Mouse (Mus musculus): ENCODE measurements around the gene Gadd45a. TPM values are rescaled to one million over a fixed set of nuclear protein-coding genes. Genes with fewer than 3 reads are reported as not detected.

Gene Gadd45a
- 32.4 TPM for total RNA-seq (2023)

GRCm38 (mm10) chr6:67036837-67037628 lies at the start of gene Gadd45a:
Gadd45a (minus strand) TSS chr6:67037457.

Other genes starting within 250 kb of the Gadd45a start
- gene Vmn1r39, start 226.8 kb downstream of the Gadd45a start, total RNA-seq (2023): not detected
- gene Gng12, start 141.1 kb downstream of the Gadd45a start, total RNA-seq (2023): 16.3 TPM
- gene Serbp1, start 200.7 kb upstream of the Gadd45a start, total RNA-seq (2023): 358 TPM

Data from CD4-positive naive resting alpha-beta T cell, adult 76 days (primary cell).